Mouse (Mus musculus): Measurements from ENCODE around the gene Stab1. TPM values are rescaled to one million over a fixed set of nuclear protein-coding genes. Genes with fewer than 3 reads are reported as not detected.

Stab1 gene
- polyA plus RNA-seq, 1 experiment from 2014 or later, result 15.7 TPM

DNA sequence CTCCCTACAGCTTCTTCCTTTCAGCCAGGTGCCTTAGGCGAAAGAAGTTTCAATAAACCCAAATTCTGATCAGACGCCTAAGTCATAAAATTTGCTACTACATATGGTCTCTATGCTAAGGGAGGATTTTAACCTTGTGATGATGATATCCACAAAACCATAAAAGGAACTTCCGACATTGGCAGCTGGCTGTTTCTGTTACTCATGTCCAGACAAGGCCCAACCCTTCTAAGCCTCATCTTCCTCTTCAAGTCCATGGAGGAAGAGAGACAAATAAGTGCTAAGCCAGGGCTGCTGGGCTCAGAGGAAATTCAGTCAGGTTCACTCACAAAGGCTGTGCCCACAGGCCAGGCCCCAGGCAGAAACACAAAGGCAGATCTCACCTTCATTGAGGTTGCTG is 20.9 kb upstream of the Stab1 start:
- Histone ChIP-seq H3K9me3 (ENCODE audit: control insufficient read depth, low read length) (no peaks in the 10 kb centered on the region), H3K27me3 (ENCODE audit: control insufficient read depth, insufficient read depth, low read length) (no peaks in the 10 kb centered on the region), H3K4me3 (ENCODE audit: low read depth, low read length) (no peak overlapping the region), H3K36me3 (ENCODE audit: control insufficient read depth, insufficient read depth, low read length) (peaks cover 61% of the 10 kb centered on the region), H3K27ac (replicated peaks; ENCODE audit: low read depth, low read length) (no peak overlapping the region), H3K4me1 (ENCODE audit: control insufficient read depth, insufficient read depth, low read length) (no peaks in the 10 kb centered on the region), H3K4me2 (ENCODE audit: low read depth, severe bottlenecking) (no peak overlapping the region), H3K9ac (ENCODE audit: low read length) (no peak overlapping the region)
- 90% methylated on average over 3 of the region's 3 CpGs for WGBS
- ATAC-seq (ENCODE audit: insufficient number of reproducible peaks, low FRiP score, low TSS enrichment, low read depth) (no peak), DNase-seq (ENCODE audit: low spot score) (no peak)

DNA sequence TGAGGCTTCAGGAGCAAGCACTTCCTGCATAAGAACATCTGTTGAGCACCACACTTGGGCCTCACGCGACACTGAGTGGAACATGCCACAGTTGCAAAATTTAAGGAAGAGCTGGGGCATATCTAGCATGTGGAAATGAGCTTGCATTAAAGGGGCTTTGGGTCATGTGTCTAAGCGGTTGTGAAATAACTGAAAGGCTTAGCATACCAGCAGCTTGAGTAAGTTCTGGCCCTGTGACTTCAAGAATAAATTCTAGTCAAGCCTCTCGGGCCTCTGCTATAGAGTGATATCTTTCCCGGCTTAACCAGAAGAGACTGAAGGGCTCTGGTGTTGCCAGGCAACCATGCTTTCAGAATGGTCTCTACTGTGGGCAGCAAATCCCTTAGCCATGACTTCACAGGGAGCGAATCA is 20.3 kb upstream of the Stab1 start:
- Histone ChIP-seq H3K4me2 (ENCODE audit: low read depth, severe bottlenecking) (no peak overlapping the region), H3K27ac (replicated peaks; ENCODE audit: low read depth, low read length) (no peak overlapping the region), H3K9ac (ENCODE audit: low read length) (no peak overlapping the region), H3K4me3 (ENCODE audit: low read depth, low read length) (no peak overlapping the region), H3K36me3 (ENCODE audit: control insufficient read depth, insufficient read depth, low read length) (peaks cover 64% of the 10 kb centered on the region), H3K4me1 (ENCODE audit: control insufficient read depth, insufficient read depth, low read length) (no peaks in the 10 kb centered on the region), H3K9me3 (ENCODE audit: control insufficient read depth, low read length) (no peaks in the 10 kb centered on the region), H3K27me3 (ENCODE audit: control insufficient read depth, insufficient read depth, low read length) (no peaks in the 10 kb centered on the region)
- WGBS, result 96% methylated on average over 6 of the region's 6 CpGs
- no peak for DNase-seq (ENCODE audit: low spot score)
- no peak for ATAC-seq (ENCODE audit: insufficient number of reproducible peaks, low FRiP score, low TSS enrichment, low read depth)

DNA sequence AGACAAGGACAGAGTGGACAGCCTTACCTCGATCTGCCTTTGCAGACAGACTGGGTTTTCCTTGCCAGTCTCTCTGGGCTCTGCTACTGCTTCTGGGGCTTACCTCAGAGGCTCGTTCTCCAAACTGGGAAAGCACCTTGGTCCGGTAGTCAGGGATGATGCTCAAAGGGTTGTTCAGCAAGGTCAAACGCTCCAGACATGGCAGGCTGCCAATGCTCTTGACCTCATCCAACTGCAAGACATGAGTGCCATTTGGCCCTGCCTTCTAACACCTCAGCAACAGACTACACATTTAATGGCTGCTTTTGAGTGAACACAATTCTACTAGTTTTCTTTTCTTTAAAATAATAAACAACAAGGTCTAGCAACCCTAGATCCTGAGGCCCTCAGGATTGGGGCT is 18.2 kb upstream of the Stab1 start:
- WGBS, result 92% methylated on average over 4 of the region's 4 CpGs
- no peak overlapping the region for H3K9ac ChIP-seq (ENCODE audit: low read length)
- H3K9me3 ChIP-seq (ENCODE audit: control insufficient read depth, low read length), result no peaks in the 10 kb centered on the region
- no peak for ATAC-seq (ENCODE audit: insufficient number of reproducible peaks, low FRiP score, low TSS enrichment, low read depth)
- no peak overlapping the region for H3K4me3 ChIP-seq (ENCODE audit: low read depth, low read length)
- H3K4me1 ChIP-seq (ENCODE audit: control insufficient read depth, insufficient read depth, low read length), result no peaks in the 10 kb centered on the region
- no peak overlapping the region for H3K27ac ChIP-seq (replicated peaks; ENCODE audit: low read depth, low read length)
- H3K4me2 ChIP-seq (ENCODE audit: low read depth, severe bottlenecking), result no peak overlapping the region
- no peaks in the 10 kb centered on the region for H3K27me3 ChIP-seq (ENCODE audit: control insufficient read depth, insufficient read depth, low read length)
- peaks cover 69% of the 10 kb centered on the region for H3K36me3 ChIP-seq (ENCODE audit: control insufficient read depth, insufficient read depth, low read length)
- no peak for DNase-seq (ENCODE audit: low spot score)

GRCm38 (mm10) chr14:31184195-31184594 is 15.8 kb upstream of the Stab1 start:
- no peak for DNase-seq (ENCODE audit: low spot score)
- 92% methylated on average over 12 of the region's 12 CpGs for WGBS
- Histone ChIP-seq H3K4me1 (ENCODE audit: control insufficient read depth, insufficient read depth, low read length) (no peaks in the 10 kb centered on the region), H3K27me3 (ENCODE audit: control insufficient read depth, insufficient read depth, low read length) (no peaks in the 10 kb centered on the region), H3K27ac (replicated peaks; ENCODE audit: low read depth, low read length) (no peak overlapping the region), H3K4me2 (ENCODE audit: low read depth, severe bottlenecking) (no peak overlapping the region), H3K9me3 (ENCODE audit: control insufficient read depth, low read length) (no peaks in the 10 kb centered on the region), H3K4me3 (ENCODE audit: low read depth, low read length) (no peak overlapping the region), H3K36me3 (ENCODE audit: control insufficient read depth, insufficient read depth, low read length) (peaks cover 71% of the 10 kb centered on the region), H3K9ac (ENCODE audit: low read length) (no peak overlapping the region)
- no peak for ATAC-seq (ENCODE audit: insufficient number of reproducible peaks, low FRiP score, low TSS enrichment, low read depth)

- Histone ChIP-seq H3K27ac (replicated peaks; ENCODE audit: low read depth, low read length) (no peak overlapping the region), H3K4me2 (ENCODE audit: low read depth, severe bottlenecking) (no peak overlapping the region), H3K9ac (ENCODE audit: low read length) (no peak overlapping the region), H3K4me1 (ENCODE audit: control insufficient read depth, insufficient read depth, low read length) (no peaks in the 10 kb centered on the region), H3K27me3 (ENCODE audit: control insufficient read depth, insufficient read depth, low read length) (no peaks in the 10 kb centered on the region), H3K4me3 (ENCODE audit: low read depth, low read length) (no peak overlapping the region), H3K36me3 (ENCODE audit: control insufficient read depth, insufficient read depth, low read length) (peaks cover 68% of the 10 kb centered on the region), H3K9me3 (ENCODE audit: control insufficient read depth, low read length) (no peaks in the 10 kb centered on the region)
- DNase-seq (ENCODE audit: low spot score) (no peak), ATAC-seq (ENCODE audit: insufficient number of reproducible peaks, low FRiP score, low TSS enrichment, low read depth) (no peak)
- WGBS, result 95% methylated on average over 5 of the region's 5 CpGs
Measured at GRCm38 (mm10) chr14:31183541-31183940, 15.1 kb upstream of the Stab1 start.

DNA sequence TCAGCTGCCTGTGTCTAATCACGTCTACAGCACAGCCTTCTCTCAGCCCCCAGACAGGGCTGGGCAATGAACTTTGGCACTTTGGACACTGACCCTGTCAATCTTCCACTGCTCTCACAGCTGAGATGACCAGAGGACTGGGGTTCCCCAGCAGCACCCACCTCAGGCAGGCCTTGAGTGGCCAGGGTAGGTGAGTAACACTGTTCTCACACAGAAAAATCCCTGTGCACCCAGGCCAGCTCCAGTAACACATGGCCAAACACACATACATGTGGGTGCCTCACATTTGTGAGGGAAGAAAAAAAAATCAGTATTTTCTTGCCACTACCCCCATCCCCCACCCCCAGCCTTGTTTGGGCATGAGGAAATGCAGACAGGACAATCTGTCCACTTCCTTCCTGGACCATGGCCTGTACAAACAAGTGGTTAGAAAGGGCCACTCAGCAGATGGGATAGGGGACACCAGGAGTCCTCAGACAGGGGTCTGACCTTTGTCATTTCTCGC is 14.4 kb upstream of the Stab1 start:
- H3K27ac ChIP-seq (replicated peaks; ENCODE audit: low read depth, low read length), result no peak overlapping the region
- no peak for DNase-seq (ENCODE audit: low spot score)
- H3K4me2 ChIP-seq (ENCODE audit: low read depth, severe bottlenecking), result no peak overlapping the region
- H3K9me3 ChIP-seq (ENCODE audit: control insufficient read depth, low read length), result no peaks in the 10 kb centered on the region
- no peak for ATAC-seq (ENCODE audit: insufficient number of reproducible peaks, low FRiP score, low TSS enrichment, low read depth)
- no peaks in the 10 kb centered on the region for H3K27me3 ChIP-seq (ENCODE audit: control insufficient read depth, insufficient read depth, low read length)
- H3K9ac ChIP-seq (ENCODE audit: low read length), result no peak overlapping the region
- WGBS, result 81% methylated on average over 2 of the region's 2 CpGs
- peaks cover 66% of the 10 kb centered on the region for H3K36me3 ChIP-seq (ENCODE audit: control insufficient read depth, insufficient read depth, low read length)
- H3K4me1 ChIP-seq (ENCODE audit: control insufficient read depth, insufficient read depth, low read length), result no peaks in the 10 kb centered on the region
- no peak overlapping the region for H3K4me3 ChIP-seq (ENCODE audit: low read depth, low read length)

DNA sequence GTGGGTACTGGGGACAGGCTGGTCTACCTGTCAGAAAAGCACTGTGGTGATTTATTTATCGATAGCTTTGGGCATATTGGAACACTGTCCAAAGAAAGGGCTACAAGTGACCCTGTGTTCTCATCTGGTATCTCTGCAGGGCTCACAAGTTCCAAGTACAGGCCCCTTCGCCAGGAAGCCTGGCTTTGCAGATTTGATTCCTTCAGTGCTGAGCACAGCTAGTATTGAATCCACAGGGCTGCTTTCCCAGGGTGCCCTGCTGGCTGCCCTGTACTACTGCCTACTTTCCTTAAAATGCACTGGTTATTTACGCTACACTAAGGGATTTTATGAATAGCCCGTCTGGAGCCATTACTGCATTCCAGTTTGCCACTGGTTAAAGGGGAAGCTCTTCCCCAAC is 13.1 kb upstream of the Stab1 start:
- H3K27ac ChIP-seq (replicated peaks; ENCODE audit: low read depth, low read length), result no peak overlapping the region
- H3K4me2 ChIP-seq (ENCODE audit: low read depth, severe bottlenecking), result no peak overlapping the region
- no peak overlapping the region for H3K9ac ChIP-seq (ENCODE audit: low read length)
- ATAC-seq (ENCODE audit: insufficient number of reproducible peaks, low FRiP score, low TSS enrichment, low read depth) (no peak), DNase-seq (ENCODE audit: low spot score) (no peak)
- H3K27me3 ChIP-seq (ENCODE audit: control insufficient read depth, insufficient read depth, low read length), result no peaks in the 10 kb centered on the region
- WGBS, result 89% methylated on average over 4 of the region's 4 CpGs
- H3K4me1 ChIP-seq (ENCODE audit: control insufficient read depth, insufficient read depth, low read length), result no peaks in the 10 kb centered on the region
- peaks cover 65% of the 10 kb centered on the region for H3K36me3 ChIP-seq (ENCODE audit: control insufficient read depth, insufficient read depth, low read length)
- no peak overlapping the region for H3K4me3 ChIP-seq (ENCODE audit: low read depth, low read length)
- no peaks in the 10 kb centered on the region for H3K9me3 ChIP-seq (ENCODE audit: control insufficient read depth, low read length)

- H3K4me3 ChIP-seq (ENCODE audit: low read depth, low read length), result no peak overlapping the region
Measured at GRCm38 (mm10) chr14:31179677-31180365, 11.4 kb upstream of the Stab1 start.

GRCm38 (mm10) chr14:31177715-31178114 is 9.3 kb upstream of the Stab1 start:
- Histone ChIP-seq H3K36me3 (ENCODE audit: control insufficient read depth, insufficient read depth, low read length) (peaks cover 71% of the 10 kb centered on the region), H3K4me3 (ENCODE audit: low read depth, low read length) (no peak overlapping the region), H3K9ac (ENCODE audit: low read length) (no peak overlapping the region), H3K4me2 (ENCODE audit: low read depth, severe bottlenecking) (no peak overlapping the region), H3K4me1 (ENCODE audit: control insufficient read depth, insufficient read depth, low read length) (no peaks in the 10 kb centered on the region), H3K9me3 (ENCODE audit: control insufficient read depth, low read length) (no peaks in the 10 kb centered on the region), H3K27ac (replicated peaks; ENCODE audit: low read depth, low read length) (no peak overlapping the region), H3K27me3 (ENCODE audit: control insufficient read depth, insufficient read depth, low read length) (no peaks in the 10 kb centered on the region)
- 97% methylated on average over 5 of the region's 5 CpGs for WGBS
- ATAC-seq (ENCODE audit: insufficient number of reproducible peaks, low FRiP score, low TSS enrichment, low read depth) (no peak), DNase-seq (ENCODE audit: low spot score) (no peak)

More at GRCm38 (mm10) chr14:31179677-31180365, 11.4 kb upstream of the Stab1 start:
- H3K4me2 ChIP-seq (ENCODE audit: low read depth, severe bottlenecking), result no peak overlapping the region
- H3K27me3 ChIP-seq (ENCODE audit: control insufficient read depth, insufficient read depth, low read length), result no peaks in the 10 kb centered on the region
- peaks cover 67% of the 10 kb centered on the region for H3K36me3 ChIP-seq (ENCODE audit: control insufficient read depth, insufficient read depth, low read length)
- H3K9me3 ChIP-seq (ENCODE audit: control insufficient read depth, low read length), result no peaks in the 10 kb centered on the region
- H3K4me1 ChIP-seq (ENCODE audit: control insufficient read depth, insufficient read depth, low read length), result no peaks in the 10 kb centered on the region
- WGBS, result 92% methylated on average over 12 of the region's 12 CpGs
- no peak for DNase-seq (ENCODE audit: low spot score)
- H3K9ac ChIP-seq (ENCODE audit: low read length), result no peak overlapping the region
- no peak overlapping the region for H3K27ac ChIP-seq (replicated peaks; ENCODE audit: low read depth, low read length)
- no peak for ATAC-seq (ENCODE audit: insufficient number of reproducible peaks, low FRiP score, low TSS enrichment, low read depth)

All from limb, embryonic 11.5 days (tissue).